Mouse (Mus musculus): ENCODE measurements around the gene Neurod2. TPM values are rescaled to one million over a fixed set of nuclear protein-coding genes. Genes with fewer than 3 reads are reported as not detected.

Gene Neurod2
- polyA plus RNA-seq, 1 experiment from 2014 or later: 0.17 TPM

- WGBS: 79% methylated on average over 10 of the region's 10 CpGs
Observed at GRCm38 (mm10) chr11:98366290-98366689, 36.8 kb upstream of the Neurod2 start.

GRCm38 (mm10) chr11:98364410-98364809, 35.0 kb upstream of the Neurod2 start:
- Histone ChIP-seq H3K9ac (no peak overlapping the region), H3K27me3 (no peaks in the 10 kb centered on the region), H3K4me2 (no peak overlapping the region), H3K4me3 (no peak overlapping the region), H3K9me3 (no peaks in the 10 kb centered on the region), H3K27ac (no peak overlapping the region), H3K4me1 (peaks cover 28% of the 10 kb centered on the region), H3K36me3 (0 out of 2 replicates have a peak, but pooled peaks cover 6% of the 10 kb centered on the region)
- WGBS: 93% methylated on average over 5 of the region's 5 CpGs
- no peak for ATAC-seq (ENCODE audit: insufficient number of reproducible peaks, insufficient read depth, low FRiP score, low TSS enrichment, low read depth)

More at GRCm38 (mm10) chr11:98366290-98366689, 36.8 kb upstream of the Neurod2 start:
- H3K36me3 ChIP-seq: 0 out of 2 replicates have a peak, but pooled peaks cover 6% of the 10 kb centered on the region
- H3K4me2 ChIP-seq: no peak overlapping the region
- no peak overlapping the region for H3K4me3 ChIP-seq
- H3K9me3 ChIP-seq: no peaks in the 10 kb centered on the region
- H3K4me1 ChIP-seq: peaks cover 15% of the 10 kb centered on the region
- H3K27ac ChIP-seq: no peak overlapping the region
- H3K9ac ChIP-seq: no peak overlapping the region
- no peak for ATAC-seq (ENCODE audit: insufficient number of reproducible peaks, insufficient read depth, low FRiP score, low TSS enrichment, low read depth)
- H3K27me3 ChIP-seq: no peaks in the 10 kb centered on the region

- ATAC-seq (ENCODE audit: insufficient number of reproducible peaks, insufficient read depth, low FRiP score, low TSS enrichment, low read depth): no peak
- WGBS: 83% methylated on average over 5 of the region's 5 CpGs
Observed at GRCm38 (mm10) chr11:98363817-98364216, 34.4 kb upstream of the Neurod2 start.

GRCm38 (mm10) chr11:98360866-98361521, 31.5 kb upstream of the Neurod2 start:
- Histone ChIP-seq H3K36me3 (no peaks in the 10 kb centered on the region), H3K27me3 (no peaks in the 10 kb centered on the region; the same call in 1 of the 2 replicates), H3K9ac (peak overlapping the region; percentile 28; the same call in 1 of the 2 replicates), H3K4me2 (no peak overlapping the region), H3K9me3 (no peaks in the 10 kb centered on the region), H3K27ac (no peak overlapping the region), H3K4me3 (no peak overlapping the region), H3K4me1 (peaks cover 40% of the 10 kb centered on the region)
- 38% methylated on average over 9 of the region's 9 CpGs for WGBS
- ATAC-seq (ENCODE audit: insufficient number of reproducible peaks, insufficient read depth, low FRiP score, low TSS enrichment, low read depth): no peak

More at GRCm38 (mm10) chr11:98363817-98364216, 34.4 kb upstream of the Neurod2 start:
- no peaks in the 10 kb centered on the region for H3K27me3 ChIP-seq
- no peak overlapping the region for H3K9ac ChIP-seq
- no peak overlapping the region for H3K4me3 ChIP-seq
- H3K4me2 ChIP-seq: no peak overlapping the region
- H3K9me3 ChIP-seq: no peaks in the 10 kb centered on the region
- H3K36me3 ChIP-seq: 0 out of 2 replicates have a peak, but pooled peaks cover 6% of the 10 kb centered on the region
- H3K27ac ChIP-seq: no peak overlapping the region
- H3K4me1 ChIP-seq: peaks cover 34% of the 10 kb centered on the region

DNA sequence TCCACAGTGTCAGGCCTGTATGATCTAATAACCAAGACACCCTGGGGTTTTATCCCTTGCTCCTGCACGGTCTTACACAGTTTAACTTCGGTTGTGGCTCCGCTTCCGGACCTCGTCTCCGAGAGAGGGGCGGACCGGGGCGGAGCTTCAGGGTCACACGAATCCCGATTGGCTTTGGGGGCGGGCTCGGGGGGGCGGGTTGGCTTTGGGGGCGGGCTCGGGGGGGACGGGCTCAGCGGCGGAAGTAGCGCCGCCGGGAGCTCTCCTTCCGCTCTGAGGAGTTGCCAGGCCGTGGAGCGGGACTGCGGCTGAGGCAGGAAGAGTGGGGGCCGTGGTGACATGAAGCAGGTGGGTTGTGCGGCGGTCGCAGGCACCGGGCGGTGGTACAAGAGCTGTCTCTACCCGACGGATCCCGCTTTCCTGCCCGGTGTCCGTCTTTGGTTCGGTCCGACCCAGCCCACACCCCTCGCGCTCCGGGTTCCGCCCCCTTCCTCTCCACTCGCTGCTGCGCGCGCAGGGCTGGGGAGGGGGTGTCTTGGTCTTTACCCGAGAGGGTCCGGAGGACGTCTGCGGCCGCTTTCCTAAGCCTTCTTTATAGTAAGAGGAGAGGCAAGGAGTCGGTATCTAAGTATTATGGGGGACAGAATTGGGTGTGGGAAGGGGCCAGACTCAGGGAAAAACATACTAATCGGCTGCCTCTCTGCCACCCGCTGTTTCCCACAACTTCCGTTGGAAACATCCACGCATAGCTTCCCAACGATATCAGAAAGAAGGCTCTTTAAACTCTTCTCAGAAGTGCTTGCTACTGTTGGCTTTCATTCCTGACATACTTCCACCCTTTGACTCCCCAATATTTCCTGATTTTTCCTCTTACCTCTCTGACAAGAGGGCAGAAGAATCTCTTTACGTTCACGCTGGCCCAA, 29.0 kb upstream of the Neurod2 start, which contains the start of gene Stard3:
Stard3 (plus strand) TSS at position 208 of the 923 bp plus-strand sequence.
- H3K27ac ChIP-seq: peak within 1 kb of the TSS; percentile 88
- H3K4me3 ChIP-seq: peak within 1 kb of the TSS; percentile 70
- no peaks in the 10 kb centered on the region for H3K9me3 ChIP-seq
- ATAC-seq (ENCODE audit: insufficient number of reproducible peaks, insufficient read depth, low FRiP score, low TSS enrichment, low read depth): peak; percentile 86
- H3K36me3 ChIP-seq: no peaks in the 10 kb centered on the region
- H3K27me3 ChIP-seq: peaks cover 14% of the 10 kb centered on the region
- H3K4me1 ChIP-seq: peaks cover 40% of the 10 kb centered on the region
- 1% methylated on average over 60 of the region's 60 CpGs for WGBS
- peak within 1 kb of the TSS; percentile 82 for H3K9ac ChIP-seq
- peak within 1 kb of the TSS; percentile 86 for H3K4me2 ChIP-seq

DNA sequence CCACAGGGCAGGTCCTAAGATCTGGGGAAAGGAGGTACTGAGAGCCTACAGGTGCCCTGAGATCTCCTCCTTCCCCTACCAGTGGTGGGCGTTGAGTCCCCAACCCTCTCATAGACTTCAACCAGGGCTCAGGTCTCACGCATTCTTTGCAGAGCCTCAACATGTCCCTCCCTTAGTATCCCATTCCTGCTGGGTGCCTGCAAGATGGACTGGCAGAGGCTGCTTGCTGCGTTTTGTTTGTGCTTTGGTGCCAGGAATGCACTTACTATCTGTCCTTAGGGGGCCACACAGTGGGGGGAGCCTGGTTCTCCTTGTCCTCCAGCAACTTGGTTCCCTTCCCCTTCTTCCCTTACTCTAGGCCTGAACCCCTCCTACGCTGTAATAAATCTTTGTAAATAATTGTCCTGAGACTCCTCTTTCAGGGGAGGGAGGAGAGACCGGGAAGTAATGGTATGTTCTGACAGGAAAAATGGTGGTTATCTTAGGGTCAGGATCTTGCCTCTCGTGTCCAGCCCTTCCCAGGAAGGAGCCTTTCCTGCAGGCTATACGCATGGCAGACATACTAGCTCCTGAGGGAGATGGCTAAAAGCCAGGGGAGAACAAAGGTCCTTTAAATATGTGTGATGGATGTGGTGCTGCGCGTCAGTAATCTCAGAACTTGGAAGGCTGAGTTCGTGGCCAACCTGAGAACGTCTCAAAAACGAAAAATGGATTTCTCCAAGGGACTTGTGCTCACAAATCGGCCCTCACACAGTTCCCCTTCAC, 28.1 kb upstream of the Neurod2 start:
- no peak for ATAC-seq (ENCODE audit: insufficient number of reproducible peaks, insufficient read depth, low FRiP score, low TSS enrichment, low read depth)
- H3K9ac ChIP-seq: peak overlapping the region; percentile 82
- 8% methylated on average over 13 of the region's 13 CpGs for WGBS

GRCm38 (mm10) chr11:98356625-98357394, 27.4 kb upstream of the Neurod2 start:
- no peak overlapping the region for H3K9ac ChIP-seq
- peaks cover 30% of the 10 kb centered on the region for H3K27me3 ChIP-seq
- no peak for ATAC-seq (ENCODE audit: insufficient number of reproducible peaks, insufficient read depth, low FRiP score, low TSS enrichment, low read depth)
- no peaks in the 10 kb centered on the region for H3K36me3 ChIP-seq
- no peak overlapping the region for H3K4me3 ChIP-seq
- 0 out of 2 replicates have a peak overlapping the region, but pooled peaks have one; percentile 86 for H3K4me2 ChIP-seq
- H3K9me3 ChIP-seq: no peaks in the 10 kb centered on the region
- 77% methylated on average over 7 of the region's 7 CpGs for WGBS
- H3K4me1 ChIP-seq: peaks cover 33% of the 10 kb centered on the region
- 0 out of 2 replicates have a peak overlapping the region, but pooled peaks have one; percentile 88 for H3K27ac ChIP-seq

More for the DNA sequence above, 28.1 kb upstream of the Neurod2 start:
- peak overlapping the region; percentile 70 for H3K4me3 ChIP-seq
- H3K4me2 ChIP-seq: peak overlapping the region; percentile 86
- H3K27ac ChIP-seq: peak overlapping the region; percentile 88; the same call in 1 of the 2 replicates
- H3K4me1 ChIP-seq: peaks cover 40% of the 10 kb centered on the region
- no peaks in the 10 kb centered on the region for H3K36me3 ChIP-seq
- no peaks in the 10 kb centered on the region for H3K9me3 ChIP-seq
- H3K27me3 ChIP-seq: peaks cover 23% of the 10 kb centered on the region

DNA sequence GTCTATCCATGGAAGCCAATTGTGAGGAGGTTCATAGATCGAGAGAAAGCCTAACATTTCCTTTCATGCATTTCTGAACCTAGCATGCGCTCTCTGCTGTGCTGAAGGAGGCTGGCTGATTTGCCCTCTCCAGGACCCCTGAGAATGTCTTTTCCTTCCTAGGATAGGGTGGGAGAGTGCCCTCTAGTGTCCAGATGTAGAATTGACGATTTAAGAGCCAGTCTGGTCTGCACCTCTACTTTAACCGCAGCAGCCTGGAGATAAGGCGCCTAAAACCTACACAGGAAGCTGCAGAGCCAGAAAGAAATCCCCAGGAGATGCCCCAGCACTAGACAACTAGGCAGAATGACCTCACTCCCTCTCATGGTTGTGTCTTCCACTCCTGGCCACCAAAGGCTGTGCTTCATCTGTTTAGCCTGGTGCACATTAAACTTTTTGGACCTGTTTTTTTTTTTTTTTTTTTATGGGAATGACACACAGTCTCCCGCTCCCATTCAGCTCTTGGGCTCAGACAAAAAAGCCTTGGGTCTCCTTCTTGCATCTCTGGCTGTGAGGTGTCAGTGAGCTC, 26.4 kb upstream of the Neurod2 start:
- WGBS: 11% methylated on average over 6 of the region's 6 CpGs
- H3K4me3 ChIP-seq: no peak overlapping the region
- ATAC-seq (ENCODE audit: insufficient number of reproducible peaks, insufficient read depth, low FRiP score, low TSS enrichment, low read depth): no peak
- H3K9ac ChIP-seq: no peak overlapping the region
- H3K9me3 ChIP-seq: no peaks in the 10 kb centered on the region
- no peaks in the 10 kb centered on the region for H3K36me3 ChIP-seq
- no peak overlapping the region for H3K27ac ChIP-seq
- H3K4me1 ChIP-seq: peaks cover 25% of the 10 kb centered on the region
- no peak overlapping the region for H3K4me2 ChIP-seq
- H3K27me3 ChIP-seq: peaks cover 40% of the 10 kb centered on the region

DNA sequence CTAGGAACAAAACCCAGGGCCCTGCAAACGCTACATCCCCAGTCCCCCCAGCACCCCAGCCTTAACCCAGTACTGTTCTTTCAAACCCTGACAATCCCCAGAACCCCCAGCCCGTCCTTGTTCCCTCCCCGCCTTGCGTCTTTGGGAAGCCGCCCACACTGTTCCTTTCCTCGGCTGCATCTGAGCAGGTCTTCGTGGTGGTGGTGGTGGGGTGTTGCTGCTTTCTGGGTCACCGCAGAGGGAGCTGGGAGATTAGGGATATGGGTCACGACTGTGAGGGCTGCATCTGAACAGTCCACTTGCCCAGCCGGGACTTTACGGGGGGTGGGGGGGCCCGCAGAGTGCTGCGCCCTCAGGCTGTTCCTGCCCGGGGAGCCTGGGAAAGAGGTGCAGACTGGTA, 25.0 kb upstream of the Neurod2 start:
- WGBS: 57% methylated on average over 14 of the region's 14 CpGs
- no peak for ATAC-seq (ENCODE audit: insufficient number of reproducible peaks, insufficient read depth, low FRiP score, low TSS enrichment, low read depth)

DNA sequence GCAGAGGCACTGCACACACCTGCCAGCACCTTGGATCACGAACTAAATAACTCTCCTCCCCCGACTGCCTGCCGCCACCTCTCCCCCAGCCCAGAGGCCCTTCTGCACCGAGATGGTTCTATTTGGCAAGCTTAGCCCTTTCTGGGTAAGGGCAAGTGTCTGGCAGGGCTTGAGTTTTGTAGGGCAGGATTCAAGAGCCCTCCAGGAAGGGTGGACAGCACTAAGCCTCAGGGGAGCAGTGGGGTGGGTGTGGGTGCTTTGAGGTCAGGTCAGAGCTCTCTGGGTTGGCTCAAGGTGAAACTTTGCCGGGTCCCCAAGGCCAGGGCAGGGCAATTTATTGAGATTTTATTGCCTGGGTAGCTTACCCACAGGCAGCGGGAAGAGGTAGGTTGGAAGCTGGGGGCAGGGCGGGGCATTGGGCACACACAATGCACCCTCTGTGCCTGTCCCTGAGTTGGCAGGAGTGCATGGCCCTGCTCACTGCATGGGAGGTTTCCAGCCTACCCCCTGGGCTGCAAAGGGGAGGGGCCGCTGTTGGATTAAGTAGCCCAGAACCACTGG, 24.3 kb upstream of the Neurod2 start:
- H3K4me2 ChIP-seq: no peak overlapping the region
- H3K27ac ChIP-seq: no peak overlapping the region
- WGBS: 26% methylated on average over 8 of the region's 8 CpGs
- no peak overlapping the region; the same call in 1 of the 2 replicates for H3K9ac ChIP-seq
- no peaks in the 10 kb centered on the region for H3K9me3 ChIP-seq
- no peaks in the 10 kb centered on the region for H3K36me3 ChIP-seq
- H3K4me3 ChIP-seq: no peak overlapping the region
- peaks cover 61% of the 10 kb centered on the region for H3K27me3 ChIP-seq
- H3K4me1 ChIP-seq: peaks cover 12% of the 10 kb centered on the region
- no peak for ATAC-seq (ENCODE audit: insufficient number of reproducible peaks, insufficient read depth, low FRiP score, low TSS enrichment, low read depth)

More for the DNA sequence above, 25.0 kb upstream of the Neurod2 start:
- Histone ChIP-seq H3K27me3 (peaks cover 54% of the 10 kb centered on the region), H3K36me3 (no peaks in the 10 kb centered on the region), H3K9me3 (no peaks in the 10 kb centered on the region), H3K4me1 (peaks cover 12% of the 10 kb centered on the region), H3K27ac (no peak overlapping the region), H3K9ac (no peak overlapping the region), H3K4me3 (no peak overlapping the region), H3K4me2 (no peak overlapping the region)
